Mouse (Mus musculus) heart, adult 2 months (tissue): ENCODE measurements around the gene Trappc12. TPM values are rescaled to one million over a fixed set of nuclear protein-coding genes. Genes with fewer than 3 reads are reported as not detected.

Experiments used
- DNase-seq, 2 experiments: peaks; one replicate each; pipeline ENCODE4 v3.0.0; 2021
- H3K27ac ChIP-seq: fragments of 200-600 bp; 2 replicates; pipeline ENCODE4 v1.8.1; 2022
- H3K27me3 ChIP-seq: fragments of 200-500 bp; 2 replicates; pipeline ENCODE4 v1.6.1; 2012; ENCODE audit warnings: mild to moderate bottlenecking, low read length, inconsistent platforms, mixed read lengths; ENCODE audit not compliant: control insufficient read depth, insufficient read depth
- H3K36me3 ChIP-seq: fragments of 200-500 bp; 2 replicates; pipeline ENCODE4 v1.6.1; 2012; ENCODE audit warnings: low read length, inconsistent platforms; ENCODE audit not compliant: control insufficient read depth, insufficient read depth
- H3K4me1 ChIP-seq: fragments of 200-500 bp; 2 replicates; pipeline ENCODE4 v1.6.1; 2011; ENCODE audit warnings: low read length; ENCODE audit not compliant: control insufficient read depth, insufficient read depth
- H3K4me3 ChIP-seq: fragments of 200-600 bp; 2 replicates; pipeline ENCODE4 v1.8.1; 2022
- H3K79me2 ChIP-seq: fragments of 200-500 bp; replicated peaks from 2 replicates; pipeline ENCODE4 v1.6.1; 2012; ENCODE audit warnings: mild to moderate bottlenecking, inconsistent platforms, low read length, moderate library complexity, mixed read lengths; ENCODE audit not compliant: control insufficient read depth, insufficient read depth
- H3K9ac ChIP-seq: fragments of 200-500 bp; 2 replicates; pipeline ENCODE4 v1.6.1; 2012; ENCODE audit warnings: low read depth, mild to moderate bottlenecking, control low read depth, inconsistent platforms, low read length, mixed read lengths
- CTCF ChIP-seq: fragments of 200-600 bp; IDR thresholded peaks from 2 replicates; pipeline ENCODE4 v1.8.1; 2022; ENCODE audit warnings: antibody characterized with exemption, mild to moderate bottlenecking, moderate library complexity
- EP300 ChIP-seq: fragments of 200-500 bp; IDR thresholded peaks from 2 replicates; pipeline ENCODE4 v1.6.1; 2011; ENCODE audit warnings: low read depth, low read length, control low read depth; ENCODE audit not compliant: insufficient read depth
- POLR2A ChIP-seq: fragments of 200-500 bp; IDR thresholded peaks from 2 replicates; pipeline ENCODE4 v1.6.1; 2011; ENCODE audit warnings: mild to moderate bottlenecking, low read depth, low read length, control low read depth; ENCODE audit not compliant: insufficient read depth
- WGBS: fragments of 180-500 bp; shearing (Covaris S2); methylation state at CpG from one replicate; pipeline ENCODE4 v1.1.7; 2018; 5-methylcytosine and 5-hydroxymethylcytosine counted together
- intact Hi-C: fragments of 180-260 bp; cut with DNase I; formaldehyde crosslinking; loops from one replicate; pipeline ENCODE4 v1.15.1; 2025
- microRNA-seq, 2 experiments: library from miRNA; unstranded; fragments of <30 nt; microRNA quantifications; one replicate each; pipeline ENCODE4 v1.2.0; 2021
- polyA plus RNA-seq: library from polyadenylated mRNA; depleted of rRNA; stranded (reverse); fragments of >200 nt; gene quantifications from 2 replicates; pipeline ENCODE4 v1.2.3, GENCODE M21; 2012; rRNA removed
- total RNA-seq, 2 experiments: library from RNA; stranded (reverse); gene quantifications; 2 replicates each; pipeline ENCODE4 v1.2.3; 2021

Trappc12 gene
- total and polyA plus RNA-seq, 3 experiments = 19.7 to 21.3 (median 20.9) TPM

GRCm38 (mm10) chr12:28649141-28650110 is 100.8 kb downstream of the Trappc12 start, which contains the start of gene Rnaseh1:
TSS of gene Rnaseh1 (plus strand) at chr12:28649602.
- WGBS = 2% methylated on average over 52 of the region's 52 CpGs
- Histone ChIP-seq H3K79me2 (no peaks in the 10 kb centered on the region), H3K4me1 (0 out of 2 replicates have a peak, but pooled peaks cover 2% of the 10 kb centered on the region), H3K27ac (peak within 1 kb of the TSS; percentile 42), H3K4me3 (peak within 1 kb of the TSS; percentile 76), H3K36me3 (no peaks in the 10 kb centered on the region), H3K9ac (peak within 1 kb of the TSS; percentile 79), H3K27me3 (no peaks in the 10 kb centered on the region)
- intact Hi-C loops = loop anchor here (1.0 kb wide), 1 partner anchor 13 kb away; no protein-coding TSS in a partner anchor
- DNase-seq = peak; percentile 92 to 95
- TF ChIP-seq POLR2A (peak; percentile 89), CTCF (no peak), EP300 (peak; percentile 54; the same call in 1 of the 2 replicates)

Small RNA genes within 50 kb of the gene (microRNA-seq; reads per million reads assigned to microRNA genes)
- 0 reads per million in 2 experiments for gene Mir6937

Other genes with a start within 250 kb of the Trappc12 start
- gene Dcdc2c, start 198.1 kb downstream of the Trappc12 start, total RNA-seq = under 1 TPM in 1 of 2 experiments, not detected in 1; 0.16 TPM
- not detected in 2 replicates for gene Dcdc2c, start 198.1 kb downstream of the Trappc12 start, polyA plus RNA-seq
- gene Allc, start 167.9 kb downstream of the Trappc12 start, total RNA-seq = not detected
- 0.10 and 0.12 TPM in 2 replicates for gene Allc, start 167.9 kb downstream of the Trappc12 start, polyA plus RNA-seq
- 10 to 100 TPM; 14.3 to 17.9 TPM for gene Colec11, start 127.1 kb downstream of the Trappc12 start, total RNA-seq
- gene Colec11, start 127.1 kb downstream of the Trappc12 start, polyA plus RNA-seq = 15.2 and 18.3 TPM in 2 replicates
- gene Rps7, start 114.5 kb downstream of the Trappc12 start, total RNA-seq = 100 to 1,000 TPM; 228 to 303 TPM
- 176 and 182 TPM in 2 replicates for gene Rps7, start 114.5 kb downstream of the Trappc12 start, polyA plus RNA-seq
- 1 to 10 TPM; 6.9 to 8.4 TPM for gene Rnaseh1, start 100.9 kb downstream of the Trappc12 start, total RNA-seq
- gene Rnaseh1, start 100.9 kb downstream of the Trappc12 start, polyA plus RNA-seq = 7.0 and 7.7 TPM in 2 replicates
- gene Adi1, start 75.2 kb downstream of the Trappc12 start, total RNA-seq = 10 to 100 TPM; 51.5 to 52.0 TPM
- 27.8 and 45.7 TPM in 2 replicates for gene Adi1, start 75.2 kb downstream of the Trappc12 start, polyA plus RNA-seq
- gene Eipr1, start 1.3 kb upstream of the Trappc12 start, total RNA-seq = 1 to 10 TPM; 8.6 to 8.7 TPM
- gene Eipr1, start 1.3 kb upstream of the Trappc12 start, polyA plus RNA-seq = 13.5 and 21.8 TPM in 2 replicates